Comparison of ENCODE assay signal across 8 mouse cellular contexts in the genomic region with DNA sequence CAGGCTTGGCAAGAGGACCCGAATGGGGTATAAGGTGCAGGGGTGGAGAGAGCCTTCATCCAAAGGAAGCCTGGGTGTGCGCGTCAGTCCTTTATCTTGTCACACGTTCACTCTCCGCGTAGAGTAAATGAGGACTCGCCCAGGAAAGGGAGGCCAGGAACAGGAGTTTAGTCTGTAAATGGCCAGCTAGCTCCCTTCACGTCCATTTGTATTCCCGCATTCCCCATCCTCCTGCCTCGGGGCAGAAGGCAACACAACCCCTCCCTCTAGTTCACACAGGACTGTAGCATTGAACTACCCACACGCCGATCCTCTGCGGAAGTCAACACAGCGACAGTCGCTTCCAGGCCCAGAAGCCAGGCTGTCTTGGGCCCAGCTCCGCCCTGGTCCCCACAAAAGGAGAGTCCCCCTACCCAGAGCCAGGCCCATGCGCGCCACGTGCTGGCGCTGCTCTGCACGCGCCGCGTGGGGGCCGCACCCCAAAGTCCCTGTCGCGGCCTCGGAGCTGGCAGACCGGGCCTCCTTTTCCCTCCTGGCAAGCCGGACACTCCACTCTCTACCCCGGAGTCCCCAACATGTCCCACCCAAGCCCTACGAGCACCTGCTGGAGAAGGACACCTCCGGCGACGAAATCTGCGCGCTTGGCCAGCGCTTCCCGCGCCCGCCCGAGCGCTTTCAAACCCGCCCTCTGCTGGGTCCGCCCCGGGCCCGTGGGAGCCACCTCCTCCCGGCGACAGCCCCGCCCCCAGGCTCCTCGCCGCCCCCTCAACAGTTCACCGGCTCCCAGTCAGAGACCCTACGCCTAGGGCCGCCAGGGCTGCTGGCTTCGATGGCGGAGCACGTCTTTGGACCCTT. TPM values are rescaled to one million over a fixed set of nuclear protein-coding genes. Genes with fewer than 3 reads are reported as not detected.
DNase-seq lines count a peak whose midpoint lies in the region; ATAC-seq lines count a peak whose summit lies in the region.

No protein-coding gene starts in this region.

- intact Hi-C loops in heart, postnatal 25 days (cut with DNase I), result no loop called here

- no peak overlapping the region for H3K27ac ChIP-seq in forebrain, embryonic 11.5 days (ENCODE audit: low read depth, low read length)

- 1% methylated on average over 58 of the region's 58 CpGs for WGBS in forebrain, embryonic 11.5 days

- H3K4me3 ChIP-seq in forebrain, embryonic 11.5 days (ENCODE audit: low read depth, low read length), result peak overlapping the region; percentile 49

- H3K27me3 ChIP-seq in forebrain, embryonic 11.5 days (ENCODE audit: control insufficient read depth, insufficient read depth, low read length), result peaks cover 22% of the 10 kb centered on the region

- DNase-seq in frontal cortex, postnatal 36 days (ENCODE audit: low spot score in 2 of 2), result no peak
- peak; percentile 89 for DNase-seq in forebrain, embryonic 11.5 days (ENCODE audit: low spot score)
- DNase-seq in heart, postnatal 25 days (ENCODE audit: low spot score), result peak; percentile 77
- peak; percentile 88 to 92 for DNase-seq in kidney, postnatal 4 days
- DNase-seq in spleen, adult 18-20 months, result peak; percentile 62 to 77

- no peaks in the 10 kb centered on the region for H3K9me3 ChIP-seq in forebrain, embryonic 11.5 days (ENCODE audit: control insufficient read depth, low read length)

- peak overlapping the region; percentile 98 for H3K4me2 ChIP-seq in forebrain, embryonic 11.5 days (ENCODE audit: low read depth, low read length, severe bottlenecking)

- H3K4me1 ChIP-seq in forebrain, embryonic 11.5 days (replicated peaks; ENCODE audit: control insufficient read depth, insufficient read depth, low read length), result peaks cover 18% of the 10 kb centered on the region

- 0 out of 2 replicates have a peak, but pooled peaks have one; percentile 7 for ATAC-seq in frontal cortex, adult (ENCODE audit: low TSS enrichment)
- ATAC-seq in cerebellum, adult (ENCODE audit: insufficient number of reproducible peaks, low FRiP score, low TSS enrichment), result peak; percentile 16; the same call in 1 of the 2 replicates
- peak; percentile 82 for ATAC-seq in forebrain, embryonic 11.5 days (replicated peaks; ENCODE audit: low FRiP score)
- ATAC-seq in megakaryocyte-erythroid progenitor cell, adult 5-6 weeks (replicated peaks; ENCODE audit: low FRiP score, low TSS enrichment, poor library complexity, severe bottlenecking), result peak; percentile 27

- H3K36me3 ChIP-seq in forebrain, embryonic 11.5 days (ENCODE audit: control insufficient read depth, insufficient read depth, low read length), result no peaks in the 10 kb centered on the region

- H3K9ac ChIP-seq in forebrain, embryonic 11.5 days (ENCODE audit: low read length), result peak overlapping the region; percentile 61

RNA-seq across cellular contexts. Expression of gene Slc29a1, which starts 4.3 kb away (rescaled TPM):
- 56.7 TPM in 2 replicates for polyA plus RNA-seq in forebrain, embryonic 11.5 days (2014; fragmentation: Nextera tagmentation; extraction: Ambion mirVana)
- 10 to 100 TPM; 77.9 to 78.4 TPM for total RNA-seq in heart, postnatal 25 days (2021)
- 166 and 176 TPM in 2 replicates for total RNA-seq in megakaryocyte-erythroid progenitor cell, adult 5-6 weeks (2014; fragmentation: Nextera tagmentation)
- 89.2 and 171 TPM in 2 replicates for total RNA-seq in megakaryocyte-erythroid progenitor cell, adult 5-6 weeks (2017)

RNA-seq across cellular contexts. Expression of gene Mymx, which starts 6.8 kb away (rescaled TPM):
- not detected in 2 replicates for polyA plus RNA-seq in forebrain, embryonic 11.5 days (2014; fragmentation: Nextera tagmentation; extraction: Ambion mirVana)
- not detected for total RNA-seq in heart, postnatal 25 days (2021)
- total RNA-seq in megakaryocyte-erythroid progenitor cell, adult 5-6 weeks (2014; fragmentation: Nextera tagmentation), result not detected in 2 replicates
- not detected in 2 replicates for total RNA-seq in megakaryocyte-erythroid progenitor cell, adult 5-6 weeks (2017)

RNA-seq across cellular contexts. Expression of gene Hsp90ab1, which starts 22.0 kb away (rescaled TPM):
- polyA plus RNA-seq in forebrain, embryonic 11.5 days (2014; fragmentation: Nextera tagmentation; extraction: Ambion mirVana), result 1,787 and 1,872 TPM in 2 replicates
- 1,000 to 10,000 TPM; 1,042 to 1,257 TPM for total RNA-seq in heart, postnatal 25 days (2021)
- total RNA-seq in megakaryocyte-erythroid progenitor cell, adult 5-6 weeks (2014; fragmentation: Nextera tagmentation), result 1,847 and 1,911 TPM in 2 replicates
- total RNA-seq in megakaryocyte-erythroid progenitor cell, adult 5-6 weeks (2017), result 2,660 and 3,319 TPM in 2 replicates

RNA-seq across cellular contexts. Expression of gene Slc35b2, which starts 31.4 kb away (rescaled TPM):
- 103 and 105 TPM in 2 replicates for polyA plus RNA-seq in forebrain, embryonic 11.5 days (2014; fragmentation: Nextera tagmentation; extraction: Ambion mirVana)
- total RNA-seq in heart, postnatal 25 days (2021), result 10 to 100 TPM; 23.7 to 24.3 TPM
- 46.9 and 74.5 TPM in 2 replicates for total RNA-seq in megakaryocyte-erythroid progenitor cell, adult 5-6 weeks (2014; fragmentation: Nextera tagmentation)
- total RNA-seq in megakaryocyte-erythroid progenitor cell, adult 5-6 weeks (2017), result 27.7 and 60.3 TPM in 2 replicates

RNA-seq across cellular contexts. Expression of gene Nfkbie, which starts 39.6 kb away (rescaled TPM):
- 5.9 and 6.0 TPM in 2 replicates for polyA plus RNA-seq in forebrain, embryonic 11.5 days (2014; fragmentation: Nextera tagmentation; extraction: Ambion mirVana)
- total RNA-seq in heart, postnatal 25 days (2021), result 1 to 10 TPM; 1.3 to 1.4 TPM
- 4.2 and 6.0 TPM in 2 replicates for total RNA-seq in megakaryocyte-erythroid progenitor cell, adult 5-6 weeks (2014; fragmentation: Nextera tagmentation)
- total RNA-seq in megakaryocyte-erythroid progenitor cell, adult 5-6 weeks (2017), result 3.2 and 3.9 TPM in 2 replicates

Comparison
In these comparisons a context has a peak if more than half of its experiments do, and no peak if none do; other contexts are left out.
1. ATAC-seq: peak in every context shown above with its lines; median percentile 82 in forebrain, embryonic 11.5 days; 27 in megakaryocyte-erythroid progenitor cell, adult 5-6 weeks; 16 in cerebellum, adult; 7 in frontal cortex, adult.
2. DNase-seq: peak in forebrain, embryonic 11.5 days (single experiment), heart, postnatal 25 days (single experiment), kidney, postnatal 4 days (2 of 2) and spleen, adult 18-20 months (2 of 2); none in frontal cortex, postnatal 36 days (0 of 2).